Mouse (Mus musculus): ENCODE measurements around the gene Tmem184a. TPM values are rescaled to one million over a fixed set of nuclear protein-coding genes. Genes with fewer than 3 reads are reported as not detected.
A peak's percentile ranks its signal among the peaks of the same experiment; 100 is the strongest.

Tmem184a gene
- total RNA-seq, 1 experiment from 2014 or later, result 0.67 TPM

DNA sequence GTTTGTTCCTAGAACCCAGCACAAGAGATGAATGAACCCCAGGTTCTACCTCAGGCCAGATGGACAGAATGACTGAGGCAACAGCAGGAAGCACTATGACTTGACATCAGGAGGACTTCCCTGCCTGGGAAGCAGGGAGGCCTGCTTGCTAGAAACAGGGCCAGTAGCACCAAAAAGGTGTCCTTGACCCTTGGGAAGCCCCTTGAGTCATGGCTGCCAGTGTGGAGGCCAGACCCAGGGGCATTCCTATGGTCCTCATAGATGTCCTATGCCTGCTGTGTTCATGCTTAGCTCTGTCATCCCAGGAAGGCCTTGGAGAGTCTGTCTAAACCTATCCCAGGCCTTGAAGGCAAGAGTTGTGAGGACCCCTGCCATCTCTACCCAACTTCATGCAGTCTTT, 3.3 kb downstream of the Tmem184a start:
- no peak for ATAC-seq (replicated peaks; ENCODE audit: insufficient number of reproducible peaks, low FRiP score, low TSS enrichment, poor library complexity, severe bottlenecking)

DNA sequence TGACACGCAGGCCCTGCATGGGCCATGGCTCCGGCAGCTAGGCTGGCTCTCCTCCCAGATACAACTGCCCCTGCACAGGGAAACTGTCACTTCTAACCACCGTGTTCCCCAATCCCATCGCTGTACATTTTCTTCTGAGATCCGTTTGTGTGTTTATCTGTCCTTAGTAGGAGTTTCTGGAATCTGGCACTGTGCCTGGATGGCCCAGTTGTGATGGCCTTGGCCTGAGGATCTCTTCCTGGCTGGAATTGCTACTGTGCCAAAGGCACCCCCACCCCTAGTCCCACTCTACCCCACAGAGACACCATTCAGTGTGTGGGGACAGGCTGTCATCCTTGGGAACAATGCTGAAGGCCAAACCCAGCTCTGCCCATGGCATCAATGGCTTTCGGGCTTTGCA, 3.8 kb downstream of the Tmem184a start:
- ATAC-seq (replicated peaks; ENCODE audit: insufficient number of reproducible peaks, low FRiP score, low TSS enrichment, poor library complexity, severe bottlenecking), result no peak

DNA sequence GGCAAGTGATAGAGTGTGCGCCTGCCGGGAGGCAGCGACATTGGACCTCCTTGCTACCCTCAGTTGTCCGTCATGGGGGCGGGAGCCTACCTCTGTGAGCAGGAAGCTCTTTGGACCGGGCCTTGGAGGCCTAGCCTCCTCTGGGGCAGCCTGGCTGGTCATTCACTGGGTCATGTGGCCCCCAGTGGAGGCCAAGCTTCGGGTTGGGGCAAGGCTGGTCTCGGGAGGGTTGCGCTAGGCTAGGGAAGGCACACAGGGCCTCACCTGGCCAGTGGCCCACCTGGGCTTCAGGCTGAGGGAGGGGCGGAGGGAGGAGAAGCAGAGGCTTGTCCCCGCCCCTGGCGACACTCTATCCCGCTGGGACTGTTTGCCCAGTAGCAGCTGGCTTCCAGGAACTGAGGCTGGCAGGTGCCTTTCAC, 5.7 kb downstream of the Tmem184a start:
- ATAC-seq (replicated peaks; ENCODE audit: insufficient number of reproducible peaks, low FRiP score, low TSS enrichment, poor library complexity, severe bottlenecking), result no peak

DNA sequence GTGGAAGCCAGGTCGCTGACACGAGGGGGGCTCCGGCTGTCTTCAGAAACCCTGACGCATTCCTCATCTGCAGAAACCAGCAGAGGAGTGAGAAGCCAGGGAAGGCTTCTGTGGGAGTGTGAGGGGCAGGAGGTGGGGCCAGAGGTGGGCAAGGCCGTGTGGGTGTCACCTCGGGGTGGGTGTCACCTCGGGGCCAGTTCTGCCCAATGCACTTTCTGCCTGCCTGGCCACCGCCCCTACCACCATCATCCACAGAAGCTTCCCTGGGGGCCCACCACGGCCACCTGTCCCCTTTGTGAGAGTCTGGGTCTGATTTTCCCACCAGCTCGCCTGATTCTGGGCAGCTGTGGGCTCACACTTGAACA, 6.6 kb downstream of the Tmem184a start:
- no peak for ATAC-seq (replicated peaks; ENCODE audit: insufficient number of reproducible peaks, low FRiP score, low TSS enrichment, poor library complexity, severe bottlenecking)

- no peak for ATAC-seq (replicated peaks; ENCODE audit: insufficient number of reproducible peaks, low FRiP score, low TSS enrichment, poor library complexity, severe bottlenecking)
Observed at GRCm38 (mm10) chr5:139812398-139813125, 7.2 kb downstream of the Tmem184a start.

GRCm38 (mm10) chr5:139811677-139812397, 7.9 kb downstream of the Tmem184a start:
- no peak for ATAC-seq (replicated peaks; ENCODE audit: insufficient number of reproducible peaks, low FRiP score, low TSS enrichment, poor library complexity, severe bottlenecking)

GRCm38 (mm10) chr5:139809397-139809796, 10.3 kb downstream of the Tmem184a start:
- no peak for ATAC-seq (replicated peaks; ENCODE audit: insufficient number of reproducible peaks, low FRiP score, low TSS enrichment, poor library complexity, severe bottlenecking)

- ATAC-seq (replicated peaks; ENCODE audit: insufficient number of reproducible peaks, low FRiP score, low TSS enrichment, poor library complexity, severe bottlenecking), result no peak
Observed at GRCm38 (mm10) chr5:139805924-139806323, 13.8 kb downstream of the Tmem184a start.

GRCm38 (mm10) chr5:139804573-139805111, 15.1 kb downstream of the Tmem184a start:
- no peak for ATAC-seq (replicated peaks; ENCODE audit: insufficient number of reproducible peaks, low FRiP score, low TSS enrichment, poor library complexity, severe bottlenecking)

DNA sequence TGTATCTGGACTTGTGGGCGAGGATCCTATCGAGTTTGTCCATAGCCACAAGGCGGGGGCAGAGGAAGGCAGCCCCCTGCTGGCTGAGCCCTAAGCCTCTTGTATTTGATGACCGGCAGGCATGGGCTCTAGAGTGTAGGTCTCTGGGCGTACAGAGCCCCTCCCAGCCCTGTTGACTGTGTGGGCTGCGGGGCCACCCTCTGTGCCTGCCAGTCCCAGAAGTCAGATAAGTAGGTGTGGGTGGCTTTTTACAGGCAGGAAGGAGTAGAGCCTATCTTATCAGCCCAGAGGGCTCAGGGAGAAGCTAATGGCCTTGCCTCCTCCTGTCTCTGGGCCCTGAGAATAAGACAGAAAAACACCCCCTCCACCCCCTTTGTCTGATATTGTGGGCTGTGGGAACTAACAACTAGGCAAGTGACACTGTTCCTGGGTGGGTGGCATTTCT, 15.6 kb downstream of the Tmem184a start:
- 0 out of 2 replicates have a peak, but pooled peaks have one; percentile 1 for ATAC-seq (replicated peaks; ENCODE audit: insufficient number of reproducible peaks, low FRiP score, low TSS enrichment, poor library complexity, severe bottlenecking)

- ATAC-seq (replicated peaks; ENCODE audit: insufficient number of reproducible peaks, low FRiP score, low TSS enrichment, poor library complexity, severe bottlenecking), result 0 out of 2 replicates have a peak, but pooled peaks have one; percentile 11
Observed at GRCm38 (mm10) chr5:139803601-139804102, 16.1 kb downstream of the Tmem184a start.

DNA sequence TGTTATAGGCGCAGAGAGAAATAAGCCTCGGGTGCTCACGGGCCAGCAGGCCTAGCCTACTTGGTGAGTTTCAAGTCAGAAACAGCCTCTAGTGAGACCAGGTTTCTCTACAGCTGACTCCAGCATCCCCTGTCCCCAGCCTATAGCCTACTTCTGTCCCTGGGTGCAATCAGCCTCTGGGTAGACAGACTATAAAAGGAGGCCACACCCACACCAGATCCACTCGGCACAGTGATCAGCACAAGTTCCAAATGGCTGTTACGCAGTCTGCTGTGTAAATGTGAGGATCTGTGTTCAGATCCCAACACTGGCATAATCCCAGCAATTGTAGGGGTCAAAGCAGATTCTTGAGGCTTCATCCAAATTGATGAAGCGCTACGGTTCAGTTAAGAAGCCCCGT, 16.6 kb downstream of the Tmem184a start:
- ATAC-seq (replicated peaks; ENCODE audit: insufficient number of reproducible peaks, low FRiP score, low TSS enrichment, poor library complexity, severe bottlenecking), result no peak

GRCm38 (mm10) chr5:139801880-139802279, 17.8 kb downstream of the Tmem184a start:
- ATAC-seq (replicated peaks; ENCODE audit: insufficient number of reproducible peaks, low FRiP score, low TSS enrichment, poor library complexity, severe bottlenecking), result no peak

GRCm38 (mm10) chr5:139801231-139801630, 18.5 kb downstream of the Tmem184a start:
- no peak for ATAC-seq (replicated peaks; ENCODE audit: insufficient number of reproducible peaks, low FRiP score, low TSS enrichment, poor library complexity, severe bottlenecking)

DNA sequence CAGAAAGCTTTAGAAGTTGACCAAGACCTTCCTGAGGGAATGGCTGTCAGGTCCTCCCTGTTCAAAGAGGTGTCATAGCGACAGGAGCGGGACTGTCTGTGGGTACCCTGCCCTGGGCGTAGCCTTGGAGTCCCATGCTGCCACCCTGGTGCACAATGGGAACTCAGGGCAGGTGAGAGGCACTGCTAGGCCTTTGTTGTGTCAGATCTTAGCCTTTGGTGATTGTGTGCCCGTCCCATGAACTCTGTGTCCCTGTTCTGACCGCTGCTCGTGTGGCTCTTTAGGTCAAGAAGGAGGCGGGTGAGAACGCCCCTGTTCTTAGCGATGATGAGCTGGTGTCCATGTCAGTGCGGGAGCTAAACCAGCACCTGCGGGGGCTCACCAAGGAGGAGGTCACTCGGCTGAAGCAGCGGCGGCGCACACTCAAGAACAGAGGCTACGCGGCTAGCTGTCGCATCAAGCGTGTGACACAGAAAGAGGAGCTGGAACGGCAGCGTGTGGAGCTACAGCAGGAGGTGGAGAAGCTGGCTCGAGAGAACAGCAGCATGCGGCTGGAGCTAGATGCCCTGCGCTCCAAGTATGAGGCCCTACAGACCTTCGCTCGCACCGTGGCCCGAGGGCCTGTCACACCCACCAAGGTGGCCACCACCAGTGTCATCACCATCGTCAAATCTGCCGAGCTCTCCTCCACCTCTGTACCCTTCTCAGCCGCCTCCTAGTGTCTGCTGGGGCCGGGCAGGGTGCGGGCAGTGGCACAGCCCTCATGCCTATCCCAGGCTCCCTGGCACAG, 19.7 kb downstream of the Tmem184a start:
- ATAC-seq (replicated peaks; ENCODE audit: insufficient number of reproducible peaks, low FRiP score, low TSS enrichment, poor library complexity, severe bottlenecking), result no peak

GRCm38 (mm10) chr5:139799041-139799440, 20.7 kb downstream of the Tmem184a start:
- ATAC-seq (replicated peaks; ENCODE audit: insufficient number of reproducible peaks, low FRiP score, low TSS enrichment, poor library complexity, severe bottlenecking), result no peak

- ATAC-seq (replicated peaks; ENCODE audit: insufficient number of reproducible peaks, low FRiP score, low TSS enrichment, poor library complexity, severe bottlenecking), result no peak
Observed at GRCm38 (mm10) chr5:139798168-139798900, 21.4 kb downstream of the Tmem184a start.

GRCm38 (mm10) chr5:139797473-139798167, 22.1 kb downstream of the Tmem184a start:
- ATAC-seq (replicated peaks; ENCODE audit: insufficient number of reproducible peaks, low FRiP score, low TSS enrichment, poor library complexity, severe bottlenecking), result no peak
